Mouse (Mus musculus): ENCODE measurements around the gene Smarcc1. TPM values are rescaled to one million over a fixed set of nuclear protein-coding genes. Genes with fewer than 3 reads are reported as not detected.

The Smarcc1 gene
- polyA plus RNA-seq, 1 experiment from 2014 or later: 111 TPM

Small RNAs within 50 kb of the gene (microRNA-seq; reads per million reads assigned to microRNA genes)
- gene Mir6236: 130 reads per million, percentile 56 among the genes with 10 or more reads in this experiment

Other genes starting within 250 kb of the Smarcc1 start
- 27.6 and 28.6 TPM in 2 replicates for gene Cdc25a, start 242.1 kb upstream of the Smarcc1 start, polyA plus RNA-seq (2016; fragmentation: Nextera tagmentation; extraction: Ambion mirVana)
- gene Map4, start 186.2 kb upstream of the Smarcc1 start, polyA plus RNA-seq (2016; fragmentation: Nextera tagmentation; extraction: Ambion mirVana): 118 and 122 TPM in 2 replicates
- 114 and 120 TPM in 2 replicates for gene Dhx30, start 122 bp downstream of the Smarcc1 start, polyA plus RNA-seq (2016; fragmentation: Nextera tagmentation; extraction: Ambion mirVana)
- 1.9 and 2.1 TPM in 2 replicates for gene Cspg5, start 126.1 kb downstream of the Smarcc1 start, polyA plus RNA-seq (2016; fragmentation: Nextera tagmentation; extraction: Ambion mirVana)
- gene Elp6, start 187.5 kb downstream of the Smarcc1 start, polyA plus RNA-seq (2016; fragmentation: Nextera tagmentation; extraction: Ambion mirVana): 13.8 and 15.3 TPM in 2 replicates
- 22.2 and 23.9 TPM in 2 replicates for gene Scap, start 215.6 kb downstream of the Smarcc1 start, polyA plus RNA-seq (2016; fragmentation: Nextera tagmentation; extraction: Ambion mirVana)

Data from heart, embryonic 12.5 days (tissue).